Comparison of ENCODE assay signal across 19 mouse cellular contexts in the genomic region with DNA sequence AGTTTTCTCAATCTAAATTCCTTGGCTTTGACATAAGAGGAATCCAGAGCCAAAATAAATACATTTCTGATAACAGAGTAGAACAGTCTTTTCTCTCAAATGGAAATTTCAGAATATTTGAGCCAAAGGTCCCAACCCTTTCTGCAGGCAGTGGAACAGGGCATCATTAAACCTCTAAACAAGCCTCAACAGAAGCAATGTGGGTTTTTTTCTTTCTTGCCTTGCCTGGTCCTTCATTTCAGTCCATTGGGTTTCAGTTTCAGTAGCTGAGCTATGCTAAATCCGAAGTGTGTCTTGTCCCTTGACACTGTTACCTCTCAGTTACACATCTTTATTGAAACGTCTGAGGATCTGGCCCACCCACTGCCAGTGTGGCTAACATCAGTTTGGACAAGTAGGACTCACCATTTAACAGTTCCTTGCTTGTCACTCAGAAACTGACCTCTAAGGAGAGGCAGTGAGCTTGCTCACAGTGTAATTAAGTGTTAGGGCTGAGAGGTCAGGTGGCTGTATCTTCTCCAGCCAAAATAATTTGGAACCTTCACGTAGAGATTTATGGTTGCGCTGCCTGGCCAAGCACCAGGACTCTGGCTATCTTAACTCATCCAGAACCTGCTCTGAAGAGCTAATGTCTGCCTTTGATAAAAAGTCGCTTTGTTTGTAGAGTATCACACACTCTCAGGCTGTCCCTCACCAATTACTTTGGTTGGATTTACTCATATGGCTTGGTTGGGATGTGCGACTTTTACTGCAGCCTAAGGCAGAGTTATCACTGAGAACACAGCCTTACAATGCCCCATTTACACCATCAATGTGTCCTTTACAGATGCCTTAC.
DNase-seq lines count a peak whose midpoint lies in the region; ATAC-seq lines count a peak whose summit lies in the region.
"Had no signal": no experiment of that assay in that cellular context is flagged by ENCODE, and none has a peak within 500 bp of the region (broad histone marks: within the 10 kb centered on the region; RNA-seq: fewer than 3 reads in every experiment).

No protein-coding gene starts in this region.

- no peaks in the 10 kb centered on the region for H3K27me3 ChIP-seq in heart, embryonic 15.5 days
- no peaks in the 10 kb centered on the region for H3K27me3 ChIP-seq in hindbrain, embryonic 10.5 days (ENCODE audit: insufficient read depth, poor library complexity, severe bottlenecking)
- H3K27me3 ChIP-seq: neural tube, embryonic 15.5 days had no signal

- no peaks in the 10 kb centered on the region for H3K36me3 ChIP-seq in heart, embryonic 15.5 days
- H3K36me3 ChIP-seq in hindbrain, embryonic 10.5 days = no peaks in the 10 kb centered on the region
- H3K36me3 ChIP-seq: embryonic facial prominence, embryonic 10.5 days; limb, embryonic 13.5 days; neural tube, embryonic 15.5 days had no signal

- ATAC-seq in heart, embryonic 15.5 days (replicated peaks; ENCODE audit: insufficient number of reproducible peaks, insufficient read depth, low FRiP score, low read depth) = no peak; the same call in 1 of the 2 replicates
- ATAC-seq: forebrain, embryonic 16.5 days had no signal

- H3K4me2 ChIP-seq in heart, embryonic 15.5 days = no peak overlapping the region
- H3K4me2 ChIP-seq: limb, embryonic 13.5 days; midbrain, embryonic 11.5 days; neural tube, embryonic 15.5 days had no signal

- no peak overlapping the region for H3K9ac ChIP-seq in heart, embryonic 15.5 days
- H3K9ac ChIP-seq: limb, embryonic 13.5 days; neural tube, embryonic 15.5 days had no signal

- H3K9me3 ChIP-seq in heart, embryonic 15.5 days (replicated peaks) = no peaks in the 10 kb centered on the region
- no peaks in the 10 kb centered on the region for H3K9me3 ChIP-seq in hindbrain, embryonic 10.5 days
- H3K9me3 ChIP-seq: embryonic facial prominence, embryonic 10.5 days; limb, embryonic 13.5 days; neural tube, embryonic 15.5 days had no signal

- no peak overlapping the region for H3K4me3 ChIP-seq in heart, embryonic 15.5 days
- H3K4me3 ChIP-seq in hindbrain, embryonic 10.5 days = no peak overlapping the region
- H3K4me3 ChIP-seq: embryonic facial prominence, embryonic 10.5 days; erythroblast, embryonic 14.5 days; left cerebral cortex, adult 2 months; limb, embryonic 13.5 days; neural tube, embryonic 15.5 days had no signal

- intact Hi-C loops in gastrocnemius, postnatal 36 days (cut with DNase I) = no loop called here

- H3K27ac ChIP-seq in heart, embryonic 15.5 days = 0 out of 2 replicates have a peak overlapping the region, but pooled peaks have one; percentile 5
- H3K27ac ChIP-seq in hindbrain, embryonic 10.5 days = no peak overlapping the region
- H3K27ac ChIP-seq: embryonic facial prominence, embryonic 10.5 days; left cerebral cortex, adult 2 months; limb, embryonic 13.5 days; neural tube, embryonic 15.5 days had no signal

- peak; percentile 21 to 30 for DNase-seq in heart, adult 18-20 months
- DNase-seq in heart, postnatal 4 days = no peak
- peak; percentile 39 for DNase-seq in 3T3-L1 (ENCODE audit: low read depth, low spot score)
- peak; percentile 5 to 20 for DNase-seq in kidney, postnatal 36 days
- no peak for DNase-seq in hindbrain, embryonic 10.5 days (ENCODE audit: low spot score)
- no peak for DNase-seq in gastrocnemius, postnatal 36 days
- no peak for DNase-seq in Muller cell, postnatal 12 days (ENCODE audit: inconsistent ontology term)
- DNase-seq: adrenal gland, postnatal 25 days; cerebellum, adult 9-11 months; right cerebral cortex, postnatal 4 days; thymus, adult 18-20 months had no signal

- 50% methylated on average over 6 of the region's 6 CpGs for WGBS in heart, embryonic 15.5 days
- WGBS in hindbrain, embryonic 10.5 days = 69% methylated on average over 6 of the region's 6 CpGs

- H3K4me1 ChIP-seq in heart, embryonic 15.5 days (replicated peaks) = peaks cover 7% of the 10 kb centered on the region; the same call in 1 of the 2 replicates
- H3K4me1 ChIP-seq in hindbrain, embryonic 10.5 days (replicated peaks) = no peaks in the 10 kb centered on the region
- H3K4me1 ChIP-seq: embryonic facial prominence, embryonic 10.5 days; neural tube, embryonic 15.5 days had no signal

Comparison
In these comparisons a context has a peak if more than half of its experiments do, and no peak if none do; other contexts are left out.
1. DNase-seq: peak in heart, adult 18-20 months (2 of 2), 3T3-L1 (single experiment) and kidney, postnatal 36 days (2 of 2); none in heart, postnatal 4 days (single experiment), hindbrain, embryonic 10.5 days (single experiment), gastrocnemius, postnatal 36 days (0 of 2) and Muller cell, postnatal 12 days (single experiment).